ENCODE assay signal across 8 mouse cellular contexts in genomic region chr2:164833314-164833959, GRCm38 (mm10). TPM values are rescaled to one million over a fixed set of nuclear protein-coding genes. Genes with fewer than 3 reads are reported as not detected.
DNase-seq lines count a peak whose midpoint lies in the region; ATAC-seq and TF ChIP-seq lines count a peak whose summit lies in the region.

Gene Neurl2, minus strand, starts transcription at chr2:164833456.

- H3K4me2 ChIP-seq in hindbrain, embryonic 14.5 days (replicated peaks), result peak within 1 kb of the TSS; percentile 99

- POLR2A ChIA-PET in Patski (lab: Charles Lee), result interaction anchor here (0.7 to 1.9 kb wide), 5 partner anchors 9 to 77 kb away, joined by 3 to 5 read pairs (median 3); partner anchors contain the start of genes Acot8 and Zswim1

- peaks cover 16% of the 10 kb centered on the region for H3K4me1 ChIP-seq in hindbrain, embryonic 14.5 days (replicated peaks; ENCODE audit: control insufficient read depth, insufficient read depth, low read length)

- 0% methylated on average over 31 of the region's 31 CpGs for WGBS in hindbrain, embryonic 14.5 days

- in situ Hi-C loops in Patski (cut with MboI; ENCODE audit: low pct_unique_long_range_greater_than_20kb), result no loop called here

- ATAC-seq in Patski, result peak; percentile 13
- ATAC-seq in hindbrain, embryonic 14.5 days (ENCODE audit: low FRiP score), result peak; percentile 62

- no peaks in the 10 kb centered on the region for H3K27me3 ChIP-seq in Patski
- no peaks in the 10 kb centered on the region for H3K27me3 ChIP-seq in hindbrain, embryonic 14.5 days (ENCODE audit: control insufficient read depth, insufficient read depth, low read length)

- TF ChIP-seq CTCF in Patski (IDR thresholded peaks at IDR 0.05), result no peak

- no peaks in the 10 kb centered on the region for H3K9me3 ChIP-seq in hindbrain, embryonic 14.5 days (ENCODE audit: control insufficient read depth, low read length)

- peak within 1 kb of the TSS; percentile 70 for H3K9ac ChIP-seq in hindbrain, embryonic 14.5 days

- CTCF ChIA-PET in Patski (lab: Charles Lee), result interaction anchor here (1.3 to 2.5 kb wide), 7 partner anchors 11 to 44 kb away, joined by 3 to 10 read pairs (median 4); partner anchors contain the start of genes Acot8, Pltp and Zswim1

- peak within 1 kb of the TSS; percentile 68 for H3K4me3 ChIP-seq in hindbrain, embryonic 14.5 days (replicated peaks; ENCODE audit: low read length)

- H3K27ac ChIP-seq in hindbrain, embryonic 14.5 days, result peak within 1 kb of the TSS; percentile 82

- peaks cover 20% of the 10 kb centered on the region for H3K36me3 ChIP-seq in hindbrain, embryonic 14.5 days (replicated peaks; ENCODE audit: control insufficient read depth, insufficient read depth)

- peak; percentile 89 for DNase-seq in Patski (ENCODE audit: low read depth, low spot score)
- DNase-seq in cerebellum, postnatal 14 days, result peak; percentile 93
- DNase-seq in frontal cortex, postnatal 25 days (ENCODE audit: low spot score in 2 of 2), result peak; percentile 91 to 93
- DNase-seq in hindbrain, embryonic 14.5 days (ENCODE audit: low spot score), result peak; percentile 97
- DNase-seq in layer of hippocampus, postnatal 36 days, result peak; percentile 86 to 87
- DNase-seq in lung, postnatal 36 days, result peak; percentile 98
- DNase-seq in retina, postnatal 1 day, result peak; percentile 98
- peak; percentile 81 to 83 for DNase-seq in urinary bladder, adult 18-20 months (ENCODE audit: low spot score in 2 of 2)

RNA-seq across cellular contexts. Expression of gene Neurl2, which starts in this region (rescaled TPM):
- 2.6 TPM for polyA plus RNA-seq in Patski (2021)
- 5.8 and 7.9 TPM in 2 replicates for polyA plus RNA-seq in hindbrain, embryonic 14.5 days (2014; fragmentation: Nextera tagmentation; extraction: Ambion mirVana)
- 1 to 10 TPM; 1.8 to 2.7 TPM for total RNA-seq in layer of hippocampus, postnatal 36 days (2021)

Comparison
In these comparisons a context has a peak if more than half of its experiments do, and no peak if none do; other contexts are left out.
1. Peak in every context shown above with its lines: DNase-seq, ATAC-seq, H3K4me3 ChIP-seq and H3K27ac ChIP-seq.